Mouse (Mus musculus) NIH3T3 (cell line): Measurements from ENCODE around the gene Bsg.
A peak's percentile ranks its signal among the peaks of the same experiment; 100 is the strongest.

Source experiments
- DNase-seq: peaks from one replicate; pipeline ENCODE4 v3.0.0-alpha.2; 2012; ENCODE audit warnings: low read depth

Gene Bsg

GRCm38 (mm10) chr10:79704970-79705360 is 674 bp downstream of the Bsg start:
- DNase-seq, result no peak

- no peak for DNase-seq
Measured at GRCm38 (mm10) chr10:79705951-79706350, 1.7 kb downstream of the Bsg start.

GRCm38 (mm10) chr10:79706406-79707094 is 2.3 kb downstream of the Bsg start:
- DNase-seq, result no peak

GRCm38 (mm10) chr10:79707162-79707561 is 2.9 kb downstream of the Bsg start:
- no peak for DNase-seq

- DNase-seq, result no peak
Measured at GRCm38 (mm10) chr10:79707759-79708158, 3.5 kb downstream of the Bsg start.

- DNase-seq, result no peak
Measured at GRCm38 (mm10) chr10:79708668-79709067, 4.4 kb downstream of the Bsg start.

GRCm38 (mm10) chr10:79709307-79709706 is 5.0 kb downstream of the Bsg start:
- DNase-seq, result no peak

- peak; percentile 48 for DNase-seq
Measured at GRCm38 (mm10) chr10:79712029-79712428, 7.7 kb downstream of the Bsg start.

- peak; percentile 87 for DNase-seq
Measured at GRCm38 (mm10) chr10:79712499-79713126, 8.3 kb downstream of the Bsg start.

- DNase-seq, result no peak
Measured at GRCm38 (mm10) chr10:79713163-79713562, 8.9 kb downstream of the Bsg start.

GRCm38 (mm10) chr10:79714996-79715395 is 10.7 kb downstream of the Bsg start:
- DNase-seq, result no peak

- no peak for DNase-seq
Measured at GRCm38 (mm10) chr10:79716254-79716987, 12.1 kb downstream of the Bsg start, which contains the start of gene Hcn2. Gene Hcn2, plus strand, starts transcription at chr10:79716634.

GRCm38 (mm10) chr10:79716988-79717355 is 12.7 kb downstream of the Bsg start:
- no peak for DNase-seq

GRCm38 (mm10) chr10:79717640-79718357 is 13.5 kb downstream of the Bsg start:
- peak; percentile 89 for DNase-seq

- DNase-seq, result no peak
Measured at GRCm38 (mm10) chr10:79721089-79721488, 16.8 kb downstream of the Bsg start.

- no peak for DNase-seq
Measured at GRCm38 (mm10) chr10:79723047-79723446, 18.8 kb downstream of the Bsg start.

- DNase-seq, result no peak
Measured at GRCm38 (mm10) chr10:79723692-79724091, 19.4 kb downstream of the Bsg start.

GRCm38 (mm10) chr10:79726090-79726489 is 21.8 kb downstream of the Bsg start:
- DNase-seq, result peak; percentile 58

GRCm38 (mm10) chr10:79728323-79729249 is 24.3 kb downstream of the Bsg start:
- no peak for DNase-seq

GRCm38 (mm10) chr10:79729357-79729965 is 25.2 kb downstream of the Bsg start:
- DNase-seq, result no peak

- DNase-seq, result peak; percentile 37
Measured at GRCm38 (mm10) chr10:79732500-79732899, 28.2 kb downstream of the Bsg start.
